Mouse (Mus musculus) common myeloid progenitor, adult 5-6 weeks (primary cell): ENCODE measurements around the gene Pole2. TPM values are rescaled to one million over a fixed set of nuclear protein-coding genes. Genes with fewer than 3 reads are reported as not detected.

Experiments
- ATAC-seq: replicated peaks from 2 replicates; pipeline ENCODE4 v1.8.0; 2016; ENCODE audit warnings: low read depth, mild to moderate bottlenecking, moderate TSS enrichment, inconsistent platforms; ENCODE audit not compliant: poor library complexity, severe bottlenecking
- total RNA-seq: library from RNA; stranded (forward); fragments of 200-1000, 187-1606 nt; gene quantifications from 2 replicates; pipeline ENCODE4 v1.2.3, GENCODE M21; 2017

Gene Pole2
- total RNA-seq, result 41.6 and 42.1 TPM in 2 replicates

DNA sequence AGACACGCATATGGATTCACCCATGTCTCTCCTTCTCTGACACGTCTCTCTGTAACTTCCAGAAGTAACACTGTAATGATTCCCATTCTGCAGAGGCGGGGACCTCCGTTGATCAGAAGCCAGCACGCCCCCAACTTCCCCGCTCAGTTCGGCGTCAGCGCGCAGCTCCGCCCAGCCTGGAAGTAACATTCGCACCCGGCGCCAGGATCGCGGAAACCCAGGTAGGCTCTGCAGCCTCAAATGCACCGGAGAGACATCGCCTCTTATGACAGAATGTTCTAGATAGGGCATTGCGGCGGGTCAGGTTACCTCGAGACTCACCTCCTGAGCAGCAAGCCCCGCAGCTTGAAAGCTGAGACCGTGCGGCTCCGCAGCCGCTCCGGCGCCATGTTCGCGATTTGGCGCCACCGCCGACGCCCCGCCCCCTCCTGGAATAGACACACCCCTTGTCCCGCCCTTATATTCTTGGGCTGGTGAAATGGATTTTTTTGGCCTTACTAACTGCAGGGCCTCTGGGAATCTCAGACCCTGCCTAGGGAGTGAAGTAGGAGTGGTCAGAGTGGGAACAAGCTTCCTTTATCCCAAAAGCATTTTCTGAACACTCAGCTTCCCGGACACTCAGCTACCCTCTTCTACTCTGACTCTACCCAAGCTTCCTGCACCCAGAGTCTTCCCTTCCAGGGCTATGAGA is at the start of gene Pole2:
Pole2 (minus strand) TSS at position 420 of the 691 bp plus-strand sequence.
- peak; percentile 94 for ATAC-seq

DNA sequence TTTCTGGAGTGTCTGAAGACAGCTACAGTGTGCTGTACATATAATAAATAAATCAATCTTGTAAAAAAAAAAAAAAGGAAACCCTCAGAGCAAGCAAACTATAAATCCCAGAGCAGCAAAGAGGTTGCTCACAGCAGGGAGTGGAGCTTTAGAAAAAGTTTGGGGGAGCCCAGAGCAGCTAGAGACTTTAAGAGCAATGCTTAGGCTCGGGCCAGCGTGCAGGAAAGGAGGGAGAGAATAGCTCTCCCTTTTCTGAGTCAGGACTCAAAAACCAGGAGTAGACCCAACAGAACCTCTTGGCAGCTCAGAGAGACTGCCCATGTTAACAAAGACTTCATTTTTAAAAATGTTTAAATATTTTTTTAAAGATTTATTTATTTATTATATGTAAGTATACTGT is 41.0 kb upstream of the Pole2 start:
- ATAC-seq, result no peak

DNA sequence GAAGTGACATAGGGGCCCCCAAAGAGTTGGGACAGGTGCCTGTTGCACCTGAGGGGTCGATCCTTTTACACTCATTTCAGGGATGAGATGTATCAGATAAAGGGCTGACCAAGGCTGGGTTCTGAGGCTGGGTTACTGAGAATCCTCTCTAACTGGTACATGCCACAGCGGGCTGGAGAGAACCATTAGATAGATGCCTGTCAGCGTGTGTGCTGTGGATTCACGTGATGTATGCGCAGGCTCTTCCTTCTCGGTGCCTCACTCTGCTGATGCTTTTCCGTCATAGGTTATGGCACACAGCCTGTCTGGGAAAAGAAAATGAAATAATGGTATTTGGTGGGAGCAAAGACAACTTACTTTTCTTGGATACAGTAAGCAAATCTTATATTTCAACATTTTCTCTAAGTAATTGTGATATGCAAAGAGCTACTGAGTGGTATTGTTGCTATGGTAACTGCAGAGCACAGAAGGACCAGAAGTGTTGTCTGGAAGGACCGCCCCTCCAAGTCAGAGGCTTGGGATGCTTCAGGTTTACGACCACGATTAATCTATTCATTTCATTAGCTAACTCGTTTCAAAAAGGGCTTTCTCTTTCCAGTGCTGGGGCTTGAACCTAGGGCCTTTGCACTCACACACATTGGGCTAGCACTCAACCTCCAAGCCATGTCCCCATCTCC is 40.1 kb upstream of the Pole2 start:
- ATAC-seq, result no peak

DNA sequence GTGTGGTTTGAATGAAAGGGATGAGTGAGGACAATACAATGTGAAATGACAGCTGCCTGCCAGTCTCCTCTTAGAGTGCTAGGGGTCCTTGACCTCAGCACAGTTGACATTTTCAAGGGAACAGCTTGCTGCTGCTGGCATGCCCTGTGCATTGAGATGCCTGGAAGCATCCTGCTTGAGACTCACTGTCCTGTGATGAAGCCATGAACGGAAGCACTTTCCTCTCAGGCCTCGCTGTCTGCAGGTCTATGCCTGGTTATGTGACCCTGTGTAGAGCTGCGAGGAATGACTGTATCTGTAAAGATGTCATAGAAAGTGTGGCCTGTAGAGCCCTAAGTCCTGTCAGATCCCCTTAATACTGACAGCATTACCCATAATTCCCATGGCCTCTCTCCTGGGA is 37.0 kb upstream of the Pole2 start:
- no peak for ATAC-seq

DNA sequence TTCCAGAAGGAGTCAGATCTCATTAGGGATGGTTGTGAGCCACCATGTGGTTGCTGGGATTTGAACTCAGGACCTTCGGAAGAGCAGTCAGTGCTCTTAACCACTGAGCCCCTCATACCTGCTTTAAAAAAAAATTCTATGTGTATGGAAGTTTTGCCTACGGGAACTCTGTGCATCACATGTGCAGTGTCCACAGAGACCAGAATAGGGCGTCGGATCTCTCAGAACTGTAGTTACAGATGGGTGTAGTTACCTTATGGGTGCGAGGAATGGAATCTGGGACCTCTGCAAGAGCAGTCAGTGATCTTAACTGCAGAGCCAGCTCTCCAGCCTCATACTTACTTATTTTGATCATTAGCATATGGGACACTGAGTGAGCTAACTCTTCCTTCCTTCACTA is 34.3 kb upstream of the Pole2 start:
- ATAC-seq, result no peak

DNA sequence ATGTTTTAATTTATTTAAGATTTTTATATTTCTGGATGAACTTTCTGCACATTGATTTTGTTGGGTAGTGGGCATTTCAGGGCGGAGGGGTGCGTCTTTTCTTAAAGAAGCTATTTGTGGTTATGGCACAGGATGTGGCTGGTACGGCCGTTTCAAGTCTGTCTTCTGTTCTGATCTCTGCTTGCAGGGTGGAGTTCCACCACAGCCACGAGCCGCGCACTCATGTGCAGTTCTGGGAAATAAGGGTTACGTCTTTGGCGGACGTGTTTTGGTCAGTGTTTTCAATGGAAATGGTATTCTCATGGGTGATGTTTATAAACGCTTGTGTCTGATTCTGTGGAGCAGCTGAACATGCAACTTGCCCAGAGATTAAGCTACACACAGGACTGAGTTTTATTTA is 29.8 kb upstream of the Pole2 start:
- peak; percentile 95 for ATAC-seq

DNA sequence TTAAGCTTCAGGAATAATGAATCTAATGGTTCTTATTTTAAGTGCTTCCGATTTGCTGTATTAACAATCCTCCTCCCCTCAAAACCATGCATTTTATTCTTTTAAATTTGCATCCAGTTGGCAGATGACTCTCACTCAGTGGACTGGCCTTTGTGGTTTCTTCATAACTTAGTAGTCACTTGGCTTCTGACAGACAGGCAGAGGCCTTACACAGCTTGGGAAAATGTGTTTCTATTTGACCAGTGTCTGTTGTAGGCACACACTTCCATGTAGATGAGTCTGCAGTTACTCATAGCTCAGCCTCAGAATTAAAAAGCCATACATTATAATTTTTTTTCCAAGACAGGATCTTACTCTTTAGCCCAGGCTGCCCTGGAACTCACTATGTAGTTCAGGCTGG is 25.8 kb upstream of the Pole2 start:
- ATAC-seq, result no peak

DNA sequence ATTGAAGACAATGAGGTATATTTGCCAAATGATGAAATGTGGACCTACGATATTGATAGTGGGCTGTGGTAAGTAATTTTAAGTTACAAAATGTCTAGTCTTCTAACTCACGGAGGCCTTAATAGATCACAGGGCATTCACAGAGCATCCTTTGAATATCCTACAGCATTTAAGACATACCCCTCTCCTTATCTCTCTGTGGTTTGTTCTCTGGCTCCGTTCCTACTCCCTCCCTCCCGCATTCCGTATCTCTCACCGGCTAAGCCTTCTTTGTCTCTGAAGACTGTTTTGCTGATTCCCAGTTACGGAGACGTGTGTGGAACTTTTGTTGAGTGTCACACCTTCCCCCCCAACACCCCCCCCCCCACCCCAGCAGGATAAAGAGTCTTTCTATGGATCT is 22.8 kb upstream of the Pole2 start:
- ATAC-seq, result peak; percentile 87

DNA sequence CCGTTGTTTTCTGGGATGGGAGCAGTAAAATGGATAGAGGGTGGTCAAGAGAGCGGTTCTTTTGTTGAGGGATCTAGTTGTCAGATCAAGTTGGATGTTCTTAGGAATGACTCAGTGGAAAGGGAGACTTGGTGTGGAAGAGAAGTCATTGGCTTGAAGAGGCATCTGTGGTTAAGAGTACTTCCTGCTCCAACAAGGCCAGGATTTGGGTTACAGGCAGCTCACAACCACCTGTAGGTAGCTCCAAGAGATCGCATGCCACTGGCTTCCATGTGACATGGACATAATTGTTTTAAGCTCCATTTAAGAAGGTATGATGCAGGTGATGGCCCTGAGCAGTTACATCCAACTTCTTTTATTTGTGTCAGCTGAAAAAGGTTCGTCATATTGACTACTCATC is 21.8 kb upstream of the Pole2 start:
- ATAC-seq, result 0 out of 2 replicates have a peak, but pooled peaks have one; percentile 45

DNA sequence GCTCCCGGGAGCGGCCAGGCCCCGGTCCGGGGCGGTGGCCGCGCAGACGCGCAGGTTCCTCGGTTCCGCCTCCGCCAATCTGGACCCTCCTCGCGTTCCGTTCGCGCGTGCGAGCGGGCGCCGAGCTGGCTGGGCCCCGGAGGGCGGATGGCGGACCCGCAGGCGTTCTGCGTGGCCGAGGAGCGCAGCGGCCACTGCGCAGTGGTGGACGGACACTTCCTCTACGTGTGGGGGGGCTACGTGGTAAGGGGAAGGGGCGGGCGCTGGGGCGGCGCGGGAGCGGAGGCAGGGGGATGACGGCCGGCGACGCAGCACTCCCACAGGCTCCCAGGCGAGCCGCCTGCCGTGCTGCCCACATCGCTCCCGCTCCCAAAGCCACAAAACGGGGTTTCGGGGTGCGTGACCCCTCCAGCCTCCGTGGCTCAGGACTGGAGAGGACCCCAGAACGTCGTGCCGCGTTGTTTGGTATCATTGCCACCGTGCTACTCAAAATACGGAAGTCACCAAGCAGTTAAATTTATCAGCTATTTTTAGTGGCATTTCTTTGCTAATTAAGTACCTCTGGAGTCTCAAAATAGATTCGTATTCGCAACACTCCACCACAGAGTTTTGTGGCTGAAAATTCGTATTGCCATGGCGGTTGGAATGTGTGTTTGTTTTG is 13.9 kb upstream of the Pole2 start:
- ATAC-seq, result peak; percentile 78

DNA sequence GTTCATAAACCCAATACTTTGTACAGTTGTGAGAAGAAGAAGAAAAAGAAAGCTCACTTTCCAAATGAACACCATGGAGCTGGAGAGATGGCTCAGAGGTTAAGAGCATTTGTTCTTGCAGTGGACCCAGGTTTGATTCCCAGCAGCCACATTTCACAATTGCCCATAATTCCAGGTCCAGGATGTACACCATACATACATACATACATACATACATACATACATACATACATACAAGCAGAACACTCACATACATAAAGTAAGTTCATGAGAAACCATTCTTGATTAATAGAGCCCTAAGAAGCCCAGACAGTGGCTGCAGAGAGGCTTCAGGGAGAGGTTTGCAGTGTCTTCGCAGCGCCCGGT is 13.4 kb upstream of the Pole2 start:
- ATAC-seq, result no peak

DNA sequence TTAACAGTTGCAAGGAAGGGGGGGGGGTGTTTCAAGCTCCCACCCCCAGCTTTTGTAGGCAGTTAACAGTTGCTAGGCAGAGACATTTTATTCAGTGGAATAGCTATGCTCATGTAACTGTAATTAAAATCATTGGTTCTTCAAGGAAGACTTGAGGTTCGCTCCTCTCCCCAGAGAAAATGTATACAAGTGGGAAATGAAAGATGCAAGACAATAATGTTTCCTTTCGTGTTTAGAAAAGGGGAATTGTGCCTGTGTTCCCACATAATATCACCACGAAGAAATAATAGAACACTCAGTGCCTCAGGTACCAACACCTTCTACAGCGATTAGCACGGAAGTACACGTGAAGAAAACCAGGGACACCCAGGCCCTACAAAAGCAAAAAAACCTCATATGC is 12.9 kb upstream of the Pole2 start, which contains the start of gene Klhdc1:
Klhdc1 (plus strand) TSS at position 301 of the 400 bp plus-strand sequence.
- no peak for ATAC-seq

DNA sequence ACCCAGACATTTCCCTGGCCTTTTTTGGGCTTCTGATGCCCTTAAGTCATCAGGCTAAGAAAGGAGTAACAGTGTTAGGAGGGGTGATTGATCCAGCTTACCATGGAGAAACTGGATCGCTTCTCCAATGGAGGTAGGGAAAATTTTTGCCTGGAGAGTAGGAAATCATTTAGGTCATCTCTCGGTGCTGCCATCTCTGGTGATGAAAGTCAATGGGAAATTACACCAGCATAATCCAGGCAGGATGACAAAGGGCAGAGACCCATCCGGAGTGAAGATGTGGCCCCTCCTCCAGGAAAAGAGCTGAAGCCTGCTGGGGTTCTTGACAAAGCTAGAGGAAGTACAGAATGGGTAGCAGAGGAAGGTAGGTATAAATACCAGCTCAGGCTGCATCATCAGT is 10.3 kb upstream of the Pole2 start:
- no peak for ATAC-seq

DNA sequence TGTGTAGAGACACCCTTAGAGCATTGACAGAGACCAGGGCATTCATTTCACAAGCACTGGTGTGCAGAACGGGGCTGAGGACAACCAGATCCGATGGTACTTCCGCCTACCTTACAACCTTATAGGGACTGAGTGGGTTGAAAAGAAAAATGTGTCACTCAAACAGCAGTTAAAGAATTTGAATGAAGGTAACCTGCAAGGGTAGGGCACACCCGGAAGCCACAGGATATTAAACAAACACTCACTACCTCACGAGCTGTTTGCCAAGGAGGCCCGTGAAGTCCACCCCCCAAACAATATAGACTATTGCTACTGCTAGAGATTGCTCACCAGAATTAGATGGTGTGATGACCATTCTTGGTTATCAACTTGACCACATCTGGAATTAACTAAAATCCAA is 7.8 kb upstream of the Pole2 start:
- ATAC-seq, result no peak

DNA sequence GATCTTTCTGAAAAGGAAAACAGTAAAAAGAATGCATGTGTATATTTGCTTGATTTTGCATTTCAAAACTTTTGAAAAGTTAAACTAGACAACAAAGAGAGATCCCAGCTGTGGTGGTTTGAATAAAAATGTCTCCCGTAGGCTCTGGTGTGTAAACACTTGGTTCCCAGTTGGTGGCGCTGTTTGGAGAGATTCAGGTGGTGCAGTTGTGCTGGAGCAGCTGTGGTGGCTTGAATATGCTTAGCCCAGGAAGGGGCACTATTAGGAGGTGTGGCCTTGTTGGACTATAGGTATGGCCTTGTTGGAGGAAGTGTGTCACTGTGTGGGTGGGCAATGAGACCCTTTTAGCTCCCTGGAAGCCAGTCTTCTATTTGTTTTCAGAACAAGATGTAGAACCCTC is 1.3 kb upstream of the Pole2 start:
- peak; percentile 68 for ATAC-seq

DNA sequence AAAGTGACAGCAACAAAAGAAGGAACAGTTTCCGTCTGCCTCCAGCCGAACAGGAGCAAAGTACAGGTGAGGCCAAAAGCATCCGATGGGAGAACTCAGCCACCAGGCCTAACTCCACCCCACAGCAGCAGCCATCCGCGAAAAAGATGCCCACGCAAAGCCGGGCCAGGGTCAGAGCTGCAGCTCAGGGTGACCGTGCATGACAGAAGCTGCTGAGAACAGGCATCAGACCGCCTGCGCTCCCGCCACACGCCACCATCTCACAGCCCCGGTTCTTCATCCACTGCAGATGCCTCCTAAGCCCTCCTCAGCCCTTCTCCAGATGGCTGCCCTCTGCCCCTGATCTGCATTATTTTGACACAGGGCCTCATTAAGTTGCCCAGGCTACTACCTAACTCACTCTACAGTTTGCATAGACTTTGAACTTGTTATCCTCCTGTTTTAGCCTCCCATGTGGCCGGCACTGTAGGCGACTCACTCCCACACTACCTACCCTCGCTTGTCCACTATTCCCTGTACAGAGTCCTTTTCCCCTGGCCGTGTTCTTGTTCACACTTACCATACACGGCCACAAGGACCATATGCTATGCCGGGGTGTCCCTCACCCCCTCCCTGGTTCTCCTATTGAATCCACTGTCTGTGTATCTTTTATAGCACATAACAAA is 7.2 kb downstream of the Pole2 start:
- no peak for ATAC-seq

DNA sequence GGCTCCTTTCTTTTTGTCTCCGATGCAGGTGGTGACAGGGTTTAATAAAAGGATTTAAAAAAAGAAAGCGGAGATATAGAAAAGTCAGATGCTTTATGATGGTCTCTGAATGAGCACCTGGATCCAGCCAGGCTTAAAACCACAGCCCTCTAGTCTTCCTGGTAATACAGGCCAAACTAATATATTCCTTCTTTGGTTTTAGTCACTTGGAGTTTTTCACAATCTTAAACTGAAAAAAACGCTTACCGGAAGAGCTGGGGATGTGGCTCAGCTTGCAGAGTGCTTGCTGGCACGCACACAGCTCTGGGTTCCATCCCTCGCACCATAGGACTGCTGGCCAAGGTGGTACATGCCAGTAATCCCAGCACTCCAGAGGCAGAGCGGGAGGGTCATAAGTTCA is 11.4 kb downstream of the Pole2 start:
- ATAC-seq, result no peak

DNA sequence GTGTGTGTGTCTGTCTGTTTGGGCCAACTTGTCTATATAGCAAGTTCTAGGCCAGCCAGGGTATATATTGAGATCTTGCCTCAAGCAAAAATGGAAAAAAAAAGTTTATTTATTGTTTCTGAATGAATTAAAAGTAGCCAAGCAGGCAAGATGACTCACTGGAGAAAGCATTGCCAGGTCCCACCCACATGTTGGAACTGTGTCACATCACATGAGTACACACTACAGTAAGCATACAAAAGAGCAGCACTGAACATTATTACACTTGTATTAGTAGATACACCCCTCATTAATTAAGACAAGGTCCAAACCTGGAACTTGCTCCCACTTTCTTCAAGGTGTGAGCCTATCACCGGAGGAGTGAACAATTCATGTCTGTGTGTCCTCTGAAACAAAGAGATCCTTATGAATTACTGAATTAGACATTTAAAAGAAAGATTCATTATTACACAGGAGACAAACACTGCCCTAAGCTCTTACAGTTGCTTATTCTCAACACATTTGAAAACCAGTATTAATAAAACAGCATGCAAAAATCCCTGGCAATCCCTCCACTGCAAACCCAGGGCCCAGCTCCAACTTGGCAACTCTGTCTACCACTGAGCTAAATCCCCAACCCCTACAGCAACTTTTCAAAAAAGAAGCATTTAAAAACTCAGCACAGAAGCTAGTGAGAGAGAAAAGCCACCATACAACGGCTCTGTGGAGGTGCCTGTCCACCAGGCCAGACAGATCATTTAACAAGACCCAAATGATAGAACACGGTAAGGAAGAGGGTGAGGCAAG is 12.8 kb downstream of the Pole2 start:
- no peak for ATAC-seq

DNA sequence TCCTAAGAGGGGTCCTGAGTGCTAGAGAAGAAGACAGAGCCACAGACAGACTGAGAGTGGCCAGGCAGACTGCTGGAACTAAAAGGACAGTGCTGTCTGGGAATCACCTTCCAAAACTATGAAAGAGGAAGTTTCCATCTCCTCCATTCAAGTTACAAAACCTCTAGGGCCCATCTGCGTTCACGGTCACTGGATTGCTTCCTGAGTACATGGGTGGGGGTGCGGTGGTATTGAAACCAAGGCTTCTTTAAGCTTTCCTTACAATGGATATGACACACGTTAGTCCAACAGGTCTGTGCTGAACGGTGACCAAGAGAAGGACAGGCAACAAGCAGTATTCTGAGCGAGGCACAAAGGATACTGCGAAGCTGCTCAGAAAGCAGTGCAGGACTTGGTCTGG is 13.6 kb downstream of the Pole2 start:
- peak; percentile 69 for ATAC-seq

DNA sequence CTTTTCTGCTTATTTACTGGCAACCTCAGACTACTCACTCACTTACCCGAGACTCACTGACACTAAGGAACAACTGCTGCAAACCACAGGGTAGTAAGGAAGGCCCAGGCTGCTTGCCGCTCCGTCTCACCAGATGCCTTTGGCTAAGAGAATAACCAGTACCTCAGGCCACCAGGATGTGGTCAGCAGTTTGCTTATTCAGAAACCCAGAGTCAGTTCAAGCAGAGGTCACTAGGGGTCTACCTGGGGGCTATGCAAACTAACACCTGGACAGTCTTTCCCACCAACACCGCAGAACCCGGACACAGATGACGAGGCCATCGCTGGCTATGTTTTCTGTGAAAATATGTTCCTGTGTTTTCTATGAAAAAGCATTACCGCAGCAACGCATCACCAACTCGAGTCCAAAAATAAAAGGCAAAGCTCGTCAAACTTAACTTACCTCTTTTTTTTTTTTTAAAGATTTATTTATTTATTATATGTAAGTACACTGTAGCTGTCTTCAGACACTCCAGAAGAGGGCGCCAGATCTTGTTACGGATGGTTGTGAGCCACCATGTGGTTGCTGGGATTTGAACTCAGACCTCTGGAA is 14.7 kb downstream of the Pole2 start:
- no peak for ATAC-seq
